Mouse (Mus musculus) MEL (cell line): ENCODE data around the gene Sec24c.

ENCODE experiments used
- CTCF ChIP-seq, 3 experiments: IDR thresholded peaks in 2 of 3; conservative IDR thresholded peaks in 1 of 3; 2 replicates each; pipeline ENCODE4 v1.5.1; 2011 to 2012; ENCODE audit warnings: low read length in 3 of 3, low read depth in 2 of 3, mild to moderate bottlenecking in 2 of 3, improper control_type of control experiment in 1 of 3, inconsistent platforms in 1 of 3, mixed read lengths in 1 of 3, moderate library complexity in 1 of 3; ENCODE audit not compliant: control insufficient read depth in 1 of 3, insufficient read depth in 1 of 3, poor library complexity in 1 of 3, severe bottlenecking in 1 of 3
- ELF1 ChIP-seq: IDR thresholded peaks from 2 replicates; pipeline ENCODE4 v1.6.1; 2014; ENCODE audit warnings: low read depth, mild to moderate bottlenecking, inconsistent platforms, low read length, improper control_type of control experiment, moderate library complexity
- EP300 ChIP-seq, 2 experiments: IDR thresholded peaks; 2 replicates each; pipeline ENCODE4 v1.6.1; 2011; ENCODE audit warnings: improper control_type of control experiment in 2 of 2, low read length in 2 of 2, low read depth in 1 of 2, mild to moderate bottlenecking in 1 of 2
- MAFK ChIP-seq: IDR thresholded peaks from 2 replicates; pipeline ENCODE4 v1.6.1; 2011; ENCODE audit warnings: low read depth, mild to moderate bottlenecking, low read length, improper control_type of control experiment, borderline replicate concordance
- MXI1 ChIP-seq: IDR thresholded peaks from 2 replicates; pipeline ENCODE4 v1.6.1; 2011; ENCODE audit warnings: mild to moderate bottlenecking, low read depth, low read length, improper control_type of control experiment
- SIN3A ChIP-seq: IDR thresholded peaks from 2 replicates; pipeline ENCODE4 v1.6.1; 2012; ENCODE audit warnings: low read length, improper control_type of control experiment, inconsistent platforms
- SMC3 ChIP-seq: IDR thresholded peaks from 2 replicates; pipeline ENCODE4 v1.6.1; 2011; ENCODE audit warnings: low read depth, low read length, improper control_type of control experiment
- USF1 ChIP-seq: IDR thresholded peaks from 2 replicates; pipeline ENCODE4 v1.6.1; 2014; ENCODE audit warnings: low read depth, mild to moderate bottlenecking, inconsistent platforms, low read length, improper control_type of control experiment, moderate library complexity
- ZC3H11A ChIP-seq: IDR thresholded peaks from 2 replicates; pipeline ENCODE4 v1.6.1; 2012; ENCODE audit warnings: low read depth, mild to moderate bottlenecking, inconsistent platforms, low read length, improper control_type of control experiment

GRCm38 (mm10) chr14:20719767-20720166 lies 45.7 kb downstream of the Sec24c start:
- TF ChIP-seq SMC3 (no peak), EP300 (IDR thresholded peaks at IDR 0.05; ENCODE audit: low read depth in 1 of 2, low read length in 2 of 2) (no peak), CTCF (IDR thresholded peaks at IDR 0.05 in 2 of 3, conservative IDR thresholded peaks at IDR 0.05 in 1 of 3; ENCODE audit: control insufficient read depth in 1 of 3, insufficient read depth in 1 of 3, low read depth in 2 of 3, low read length in 3 of 3, poor library complexity in 1 of 3, severe bottlenecking in 1 of 3) (no peak), MAFK (no peak), SIN3A (no peak), MXI1 (no peak), ZC3H11A (no peak), ELF1 (no peak), USF1 (no peak)
